Mouse (Mus musculus): Measurements from ENCODE around the gene Trp73. TPM values are rescaled to one million over a fixed set of nuclear protein-coding genes. Genes with fewer than 3 reads are reported as not detected.
A peak's percentile ranks its signal among the peaks of the same experiment; 100 is the strongest.

Trp73 gene
- polyA plus RNA-seq, 1 experiment from 2014 or later = 9.1 TPM

- H3K4me2 ChIP-seq = no peak overlapping the region
- H3K4me3 ChIP-seq (replicated peaks) = no peak overlapping the region; the same call in 1 of the 2 replicates
- no peak for ATAC-seq (ENCODE audit: low FRiP score)
- 33% methylated on average over 8 of the region's 8 CpGs for WGBS
- no peaks in the 10 kb centered on the region for H3K9me3 ChIP-seq
- H3K36me3 ChIP-seq (replicated peaks) = peaks cover 35% of the 10 kb centered on the region
- peaks cover 18% of the 10 kb centered on the region for H3K4me1 ChIP-seq
- H3K9ac ChIP-seq = no peak overlapping the region
- peaks cover 42% of the 10 kb centered on the region for H3K27me3 ChIP-seq
- no peak overlapping the region for H3K27ac ChIP-seq
Measured at GRCm38 (mm10) chr4:154023754-154024601, 116.0 kb downstream of the Trp73 start.

DNA sequence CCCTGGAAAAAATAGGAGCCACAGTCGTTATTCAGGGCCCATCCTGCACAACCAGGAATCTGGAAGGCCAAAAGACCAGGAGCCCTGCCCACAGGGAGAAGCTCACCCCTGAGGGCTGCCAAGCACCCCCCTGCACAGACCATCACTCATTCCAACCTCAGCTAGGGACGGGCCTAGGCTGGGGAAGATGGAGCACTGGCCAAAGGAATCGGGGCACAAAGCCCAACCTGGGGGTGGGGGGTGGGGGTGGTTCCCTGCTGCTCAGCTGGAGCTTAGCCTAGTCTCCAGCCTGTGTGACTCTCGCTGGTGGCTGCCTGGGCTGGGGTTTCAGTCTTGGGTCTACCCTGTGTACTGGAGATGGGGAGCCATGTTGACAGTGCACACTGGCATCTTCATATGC is 117.2 kb downstream of the Trp73 start:
- H3K4me1 ChIP-seq = peaks cover 18% of the 10 kb centered on the region
- H3K4me2 ChIP-seq = no peak overlapping the region
- H3K36me3 ChIP-seq (replicated peaks) = peaks cover 47% of the 10 kb centered on the region
- no peak overlapping the region for H3K4me3 ChIP-seq (replicated peaks)
- H3K27me3 ChIP-seq = peaks cover 42% of the 10 kb centered on the region
- ATAC-seq (ENCODE audit: low FRiP score) = no peak
- 28% methylated on average over 4 of the region's 4 CpGs for WGBS
- no peaks in the 10 kb centered on the region for H3K9me3 ChIP-seq
- H3K27ac ChIP-seq = no peak overlapping the region
- no peak overlapping the region for H3K9ac ChIP-seq

GRCm38 (mm10) chr4:154022407-154022806 is 117.6 kb downstream of the Trp73 start:
- Histone ChIP-seq H3K9ac (no peak overlapping the region), H3K27me3 (peaks cover 39% of the 10 kb centered on the region), H3K9me3 (no peaks in the 10 kb centered on the region), H3K4me2 (no peak overlapping the region), H3K27ac (no peak overlapping the region), H3K4me1 (peaks cover 18% of the 10 kb centered on the region), H3K36me3 (replicated peaks) (peaks cover 51% of the 10 kb centered on the region), H3K4me3 (replicated peaks) (no peak overlapping the region)
- ATAC-seq (ENCODE audit: low FRiP score) = no peak
- WGBS = 76% methylated on average over 4 of the region's 4 CpGs

- 92% methylated on average over 9 of the region's 9 CpGs for WGBS
- peaks cover 15% of the 10 kb centered on the region for H3K4me1 ChIP-seq
- no peak overlapping the region for H3K4me3 ChIP-seq (replicated peaks)
- H3K9ac ChIP-seq = no peak overlapping the region
- no peak overlapping the region for H3K27ac ChIP-seq
- H3K27me3 ChIP-seq = peaks cover 29% of the 10 kb centered on the region
- H3K9me3 ChIP-seq = no peaks in the 10 kb centered on the region
- ATAC-seq (ENCODE audit: low FRiP score) = no peak
- peaks cover 60% of the 10 kb centered on the region for H3K36me3 ChIP-seq (replicated peaks)
- no peak overlapping the region for H3K4me2 ChIP-seq
Measured at GRCm38 (mm10) chr4:154021432-154021831, 118.6 kb downstream of the Trp73 start.

- Histone ChIP-seq H3K9ac (no peak overlapping the region), H3K27me3 (peaks cover 10% of the 10 kb centered on the region), H3K4me3 (replicated peaks) (no peak overlapping the region), H3K4me2 (no peak overlapping the region), H3K9me3 (no peaks in the 10 kb centered on the region), H3K27ac (no peak overlapping the region), H3K4me1 (0 out of 2 replicates have a peak, but pooled peaks cover 2% of the 10 kb centered on the region), H3K36me3 (replicated peaks) (peaks cover 79% of the 10 kb centered on the region)
- WGBS = 75% methylated on average over 7 of the region's 7 CpGs
- no peak for ATAC-seq (ENCODE audit: low FRiP score)
Measured at GRCm38 (mm10) chr4:154019571-154019970, 120.4 kb downstream of the Trp73 start.

DNA sequence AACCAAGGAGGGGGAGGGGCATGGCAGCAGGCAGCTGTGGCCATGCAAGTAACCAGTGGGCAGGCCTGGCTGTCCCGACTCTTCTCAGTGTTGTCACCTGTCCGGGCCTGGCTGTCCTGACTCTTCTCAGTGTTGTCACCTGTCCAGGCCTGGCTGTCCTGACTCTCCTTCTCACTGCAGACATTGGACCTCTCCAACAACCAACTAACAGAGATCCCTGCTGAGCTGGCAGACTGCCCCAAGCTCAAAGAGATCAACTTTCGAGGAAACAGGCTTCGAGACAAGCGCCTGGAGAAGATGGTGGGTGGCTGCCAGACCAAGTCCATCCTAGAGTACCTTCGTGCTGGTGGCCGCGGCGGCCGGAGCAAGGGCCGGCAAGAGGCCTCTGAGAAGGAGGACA is 124.5 kb downstream of the Trp73 start:
- Histone ChIP-seq H3K27ac (no peak overlapping the region), H3K9me3 (no peaks in the 10 kb centered on the region), H3K9ac (no peak overlapping the region), H3K4me1 (peaks cover 25% of the 10 kb centered on the region), H3K4me2 (no peak overlapping the region), H3K36me3 (replicated peaks) (peaks cover 66% of the 10 kb centered on the region), H3K27me3 (no peaks in the 10 kb centered on the region), H3K4me3 (replicated peaks) (no peak overlapping the region)
- 92% methylated on average over 11 of the region's 11 CpGs for WGBS
- ATAC-seq (ENCODE audit: low FRiP score) = no peak

- H3K4me3 ChIP-seq (replicated peaks) = peak overlapping the region; percentile 100
- peak overlapping the region; percentile 66 for H3K27ac ChIP-seq
- peaks cover 37% of the 10 kb centered on the region for H3K36me3 ChIP-seq (replicated peaks)
- no peak; the same call in 1 of the 2 replicates for ATAC-seq (ENCODE audit: low FRiP score)
- H3K9me3 ChIP-seq = no peaks in the 10 kb centered on the region
- WGBS = 3% methylated on average over 43 of the region's 55 CpGs
- peaks cover 25% of the 10 kb centered on the region for H3K4me1 ChIP-seq
- peak overlapping the region; percentile 96 for H3K9ac ChIP-seq
- H3K4me2 ChIP-seq = peak overlapping the region; percentile 97
- H3K27me3 ChIP-seq = no peaks in the 10 kb centered on the region
Measured at GRCm38 (mm10) chr4:154012132-154012882, 127.7 kb downstream of the Trp73 start.

- Histone ChIP-seq H3K36me3 (replicated peaks) (peaks cover 37% of the 10 kb centered on the region), H3K27ac (peak within 1 kb of the TSS; percentile 66), H3K4me2 (peak within 1 kb of the TSS; percentile 97), H3K4me3 (replicated peaks) (peak within 1 kb of the TSS; percentile 100), H3K9ac (peak within 1 kb of the TSS; percentile 96), H3K9me3 (no peaks in the 10 kb centered on the region), H3K4me1 (peaks cover 25% of the 10 kb centered on the region), H3K27me3 (no peaks in the 10 kb centered on the region)
- under 1% methylated on average over 56 of the region's 59 CpGs for WGBS
- ATAC-seq (ENCODE audit: low FRiP score) = peak; percentile 94
Measured at GRCm38 (mm10) chr4:154011646-154012089, 128.3 kb downstream of the Trp73 start, which contains the start of gene Lrrc47. TSS of gene Lrrc47 (plus strand) at chr4:154011731.

DNA sequence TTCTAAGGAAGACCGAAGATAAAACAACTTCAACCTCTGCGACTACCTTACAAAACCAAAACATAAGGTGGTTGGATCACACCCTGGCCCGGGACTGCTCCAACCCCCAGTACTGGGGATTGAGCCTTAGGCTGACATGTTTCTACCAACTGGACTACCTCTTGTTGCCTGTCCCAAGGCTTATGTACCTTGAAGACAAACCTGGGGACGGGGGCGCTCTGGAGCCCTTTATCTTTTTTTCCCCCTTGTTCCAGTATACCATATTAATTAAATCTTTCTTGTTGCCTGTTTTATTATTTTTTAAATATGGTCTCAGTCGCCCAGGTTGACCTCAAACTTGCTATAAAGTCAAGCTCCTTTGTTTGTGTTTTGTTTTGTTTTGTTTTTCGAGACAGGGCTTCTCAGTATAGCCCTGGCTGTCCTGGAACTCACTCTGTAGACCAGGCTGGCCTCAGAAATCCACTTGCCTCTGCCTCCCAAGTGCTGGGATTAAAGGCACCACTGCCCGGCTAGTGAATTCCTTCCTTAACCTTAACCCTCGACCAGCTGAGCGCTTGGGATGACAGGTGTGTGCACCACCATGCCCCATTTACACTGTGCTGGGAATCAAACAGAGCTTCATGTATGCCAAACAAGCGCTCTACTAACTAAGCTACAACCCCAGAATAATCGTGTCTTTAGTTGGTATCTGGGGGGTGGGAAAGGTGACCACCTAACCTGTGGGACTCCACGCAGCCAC is 128.9 kb downstream of the Trp73 start:
- Histone ChIP-seq H3K4me1 (peaks cover 25% of the 10 kb centered on the region), H3K4me2 (peak overlapping the region; percentile 97), H3K9me3 (no peaks in the 10 kb centered on the region), H3K4me3 (replicated peaks) (peak overlapping the region; percentile 100), H3K27me3 (no peaks in the 10 kb centered on the region), H3K36me3 (replicated peaks) (peaks cover 37% of the 10 kb centered on the region), H3K9ac (peak overlapping the region; percentile 96), H3K27ac (peak overlapping the region; percentile 31; the same call in 1 of the 2 replicates)
- 28% methylated on average over 13 of the region's 13 CpGs for WGBS
- no peak; the same call in 1 of the 2 replicates for ATAC-seq (ENCODE audit: low FRiP score)

- Histone ChIP-seq H3K9me3 (no peaks in the 10 kb centered on the region), H3K4me3 (replicated peaks) (no peak overlapping the region), H3K27ac (no peak overlapping the region), H3K9ac (no peak overlapping the region), H3K27me3 (no peaks in the 10 kb centered on the region), H3K36me3 (replicated peaks) (peaks cover 46% of the 10 kb centered on the region), H3K4me1 (peaks cover 13% of the 10 kb centered on the region), H3K4me2 (no peak overlapping the region)
- WGBS = 80% methylated on average over 4 of the region's 4 CpGs
- ATAC-seq (ENCODE audit: low FRiP score) = no peak
Measured at GRCm38 (mm10) chr4:154007759-154008158, 132.2 kb downstream of the Trp73 start.

DNA sequence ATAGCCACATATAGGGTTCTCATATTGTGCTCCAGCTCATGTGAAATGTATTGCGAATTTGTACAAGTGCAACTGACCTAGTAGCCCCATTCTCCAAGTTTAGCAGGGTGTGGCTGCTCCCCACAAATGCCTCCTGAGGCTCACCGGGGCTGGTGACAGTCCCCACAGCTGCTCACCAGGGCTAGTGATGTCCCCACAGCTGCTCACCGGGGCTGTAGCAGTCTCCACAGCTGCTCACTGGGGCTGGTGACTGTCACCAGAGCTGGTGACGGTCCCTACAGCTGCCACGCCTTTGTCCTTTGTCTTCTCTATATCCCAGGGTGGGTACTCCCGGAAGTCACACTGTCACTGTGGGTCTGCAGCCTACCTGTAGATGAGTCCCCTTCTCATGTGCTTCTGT is 133.7 kb downstream of the Trp73 start:
- H3K36me3 ChIP-seq (replicated peaks) = peaks cover 56% of the 10 kb centered on the region
- H3K9ac ChIP-seq = no peak overlapping the region
- peaks cover 5% of the 10 kb centered on the region for H3K4me1 ChIP-seq
- ATAC-seq (ENCODE audit: low FRiP score) = no peak
- no peak overlapping the region for H3K4me3 ChIP-seq (replicated peaks)
- no peak overlapping the region for H3K27ac ChIP-seq
- 95% methylated on average over 6 of the region's 6 CpGs for WGBS
- no peaks in the 10 kb centered on the region for H3K27me3 ChIP-seq
- H3K9me3 ChIP-seq = no peaks in the 10 kb centered on the region
- H3K4me2 ChIP-seq = no peak overlapping the region
